Mouse (Mus musculus) thymus, adult 2 months (tissue): Measurements from ENCODE around the gene Trio.

ENCODE experiments used
- CTCF ChIP-seq: fragments of 200-500 bp; IDR thresholded peaks from 2 replicates; pipeline ENCODE4 v1.5.1; 2012; ENCODE audit warnings: mild to moderate bottlenecking, control low read depth, low read length, moderate library complexity, borderline replicate concordance; ENCODE audit not compliant: control insufficient read depth, poor library complexity, insufficient read depth; ENCODE audit errors: extremely low read depth
- POLR2A ChIP-seq: fragments of 200-500 bp; IDR thresholded peaks from 2 replicates; pipeline ENCODE4 v1.6.1; 2012; ENCODE audit warnings: mild to moderate bottlenecking, low read length, control low read depth, moderate library complexity; ENCODE audit not compliant: control insufficient read depth, poor library complexity, insufficient read depth; ENCODE audit errors: extremely low read depth

- TF ChIP-seq CTCF (no peak), POLR2A (no peak)
Measured at GRCm38 (mm10) chr15:27702972-27703313, 322.7 kb downstream of the Trio start.
